Mouse (Mus musculus): Measurements from ENCODE around the gene Polg. TPM values are rescaled to one million over a fixed set of nuclear protein-coding genes. Genes with fewer than 3 reads are reported as not detected.

Gene Polg
- polyA plus RNA-seq, 2 experiments = 14.0 to 15.4 TPM

DNA sequence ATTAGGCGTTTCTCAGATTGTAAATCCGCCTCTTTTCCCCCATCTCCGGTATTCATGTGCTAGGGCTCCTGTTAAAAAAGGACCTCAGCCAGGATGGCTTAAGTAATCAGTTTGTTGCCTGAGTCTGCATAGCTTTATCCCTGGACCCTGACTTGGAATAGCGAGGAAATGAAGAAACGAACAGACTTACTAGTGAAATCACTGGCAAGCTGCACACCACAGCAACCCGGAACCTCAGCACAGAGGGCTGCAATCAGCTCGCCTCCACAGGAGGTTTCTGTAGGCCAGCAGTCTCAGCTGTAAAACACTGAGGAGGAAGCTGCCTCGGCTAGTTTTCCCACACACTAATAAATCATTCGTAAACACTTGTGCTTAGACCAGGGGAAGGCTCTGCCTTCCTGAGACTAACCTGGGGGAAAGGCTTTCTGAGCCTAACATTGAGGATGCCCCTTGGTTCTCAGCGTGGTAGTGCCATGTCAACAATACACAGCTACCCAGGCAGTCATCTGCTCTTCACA, 68.7 kb downstream of the Polg start:
- Histone ChIP-seq H3K27me3 (ENCODE audit: control insufficient read depth, insufficient read depth, low read length) (no peaks in the 10 kb centered on the region), H3K9ac (replicated peaks) (no peak overlapping the region)
- 66% methylated on average over 10 of the region's 10 CpGs for WGBS (ENCODE audit: insufficient replicate concordance)

More for the DNA sequence above, 68.7 kb downstream of the Polg start:
- H3K4me1 ChIP-seq (replicated peaks; ENCODE audit: control insufficient read depth in 2 of 2, insufficient read depth in 2 of 2, low read length in 1 of 2) = peaks cover 5 to 7% of the 10 kb centered on the region in 2 experiments
- H3K27ac ChIP-seq = no peak overlapping the region
- 0 out of 2 replicates have a peak, but pooled peaks cover 3% of the 10 kb centered on the region for H3K36me3 ChIP-seq (replicated peaks; ENCODE audit: control insufficient read depth, insufficient read depth, low read depth)
- H3K4me2 ChIP-seq (ENCODE audit: low read depth) = no peak overlapping the region
- ATAC-seq (ENCODE audit: insufficient read depth) (no peak), DNase-seq (ENCODE audit: low read depth in 3 of 3, low spot score in 3 of 3) (no peak)
- TF ChIP-seq EP300 (IDR thresholded peaks at IDR 0.05; ENCODE audit: low read depth) (no peak), CTCF (IDR thresholded peaks at IDR 0.05; ENCODE audit: low read depth) (no peak)
- H3K4me3 ChIP-seq (ENCODE audit: insufficient read depth in 1 of 2, low read depth in 2 of 2, low read length in 2 of 2) = no peak overlapping the region
- H3K9me3 ChIP-seq (ENCODE audit: control insufficient read depth, low read length) = no peaks in the 10 kb centered on the region

Small RNA genes within 50 kb of the gene (microRNA-seq; reads per million reads assigned to microRNA genes)
- gene Mir9-3 = not detected

Other genes with a start within 250 kb of the Polg start
- 5.6 and 6.0 TPM in 2 replicates for gene Abhd2, start 193.2 kb downstream of the Polg start, polyA plus RNA-seq (2012; rRNA removed)
- 11.4 TPM in 2 replicates for gene Abhd2, start 193.2 kb downstream of the Polg start, polyA plus RNA-seq (2014; fragmentation: Nextera tagmentation; extraction: Ambion mirVana)
- gene Rlbp1, start 79.3 kb downstream of the Polg start, polyA plus RNA-seq (2012; rRNA removed) = 0.03 and 0.04 TPM in 2 replicates
- gene Rlbp1, start 79.3 kb downstream of the Polg start, polyA plus RNA-seq (2014; fragmentation: Nextera tagmentation; extraction: Ambion mirVana) = not detected in 2 replicates
- 4.3 and 6.7 TPM in 2 replicates for gene Fanci, start 74.4 kb downstream of the Polg start, polyA plus RNA-seq (2012; rRNA removed)
- 10.0 and 11.3 TPM in 2 replicates for gene Fanci, start 74.4 kb downstream of the Polg start, polyA plus RNA-seq (2014; fragmentation: Nextera tagmentation; extraction: Ambion mirVana)
- 0.03 TPM in 2 replicates for gene Rhcg, start 151.3 kb upstream of the Polg start, polyA plus RNA-seq (2012; rRNA removed)
- not detected in 2 replicates for gene Rhcg, start 151.3 kb upstream of the Polg start, polyA plus RNA-seq (2014; fragmentation: Nextera tagmentation; extraction: Ambion mirVana)
- 3.4 and 3.6 TPM in 2 replicates for gene Ticrr, start 193.8 kb upstream of the Polg start, polyA plus RNA-seq (2012; rRNA removed)
- 6.0 and 6.9 TPM in 2 replicates for gene Ticrr, start 193.8 kb upstream of the Polg start, polyA plus RNA-seq (2014; fragmentation: Nextera tagmentation; extraction: Ambion mirVana)
- 0.23 and 0.56 TPM in 2 replicates for gene Kif7, start 249.4 kb upstream of the Polg start, polyA plus RNA-seq (2012; rRNA removed)
- 0.14 and 0.15 TPM in 2 replicates for gene Kif7, start 249.4 kb upstream of the Polg start, polyA plus RNA-seq (2014; fragmentation: Nextera tagmentation; extraction: Ambion mirVana)

Measured in liver, embryonic 14.5 days (tissue).